Mouse (Mus musculus) heart, postnatal 25 days (tissue): ENCODE results near the gene Slc2a13. TPM values are rescaled to one million over a fixed set of nuclear protein-coding genes. Genes with fewer than 3 reads are reported as not detected.
A peak's percentile ranks its signal among the peaks of the same experiment; 100 is the strongest.

Experiments
- DNase-seq: peaks from one replicate; pipeline ENCODE4 v3.0.0; 2022; ENCODE audit warnings: low spot score
- intact Hi-C: fragments of 180-260 bp; cut with DNase I; formaldehyde crosslinking; loops from one replicate; pipeline ENCODE4 v1.15.1; 2025
- total RNA-seq, 2 experiments: library from RNA; stranded (reverse); gene quantifications; 2 replicates each; pipeline ENCODE4 v1.2.3; 2021

Slc2a13 gene
- total RNA-seq, 2 experiments from 2014 or later = 1.3 to 1.4 TPM

DNA sequence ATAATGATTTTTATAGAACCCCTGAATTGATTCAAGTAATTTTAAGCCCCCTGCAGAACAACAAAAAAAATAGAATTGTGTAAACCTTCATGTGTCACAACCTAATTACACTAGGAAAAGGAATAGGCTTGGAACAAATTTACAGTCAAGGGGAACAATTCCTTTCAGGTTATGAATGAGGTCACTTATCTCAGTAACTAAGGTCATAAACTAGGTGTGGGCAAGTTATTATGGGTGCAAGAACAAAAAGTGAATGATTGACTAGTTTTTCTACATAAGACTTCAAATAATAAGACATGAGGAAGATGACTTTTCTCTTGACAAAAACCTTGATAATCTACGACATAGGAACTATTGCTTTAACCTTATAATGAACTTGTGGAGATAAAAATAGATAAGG is 191.2 kb downstream of the Slc2a13 start:
- intact Hi-C loops = no loop called here
- DNase-seq = no peak

DNA sequence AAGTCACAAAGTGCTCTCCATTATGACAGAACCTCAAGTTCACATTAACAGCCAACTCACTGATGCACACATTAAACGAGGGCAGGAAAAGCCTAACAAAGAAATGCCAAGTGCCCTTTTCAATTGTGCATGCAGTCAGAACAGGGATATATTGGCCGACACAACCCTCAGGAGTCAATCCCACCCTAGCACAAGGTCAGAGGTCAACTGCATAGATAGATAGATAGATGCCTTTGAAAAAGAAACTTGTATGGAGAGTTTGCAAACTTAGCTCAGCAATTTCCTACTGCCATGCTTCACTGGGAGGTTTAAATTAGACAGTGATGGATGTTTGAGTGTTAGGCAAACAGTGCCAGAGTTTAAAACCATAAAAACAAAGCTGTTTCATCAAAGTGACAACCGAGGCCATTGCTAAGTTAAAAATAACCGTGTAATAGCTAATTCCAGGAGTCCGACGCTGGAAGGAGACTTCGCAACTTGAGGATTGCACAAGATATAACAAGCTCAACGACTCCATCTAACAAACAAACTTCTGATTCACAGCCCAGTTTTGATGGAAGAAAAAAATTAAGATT is 194.2 kb downstream of the Slc2a13 start:
- DNase-seq = no peak
- intact Hi-C loops = no loop called here

DNA sequence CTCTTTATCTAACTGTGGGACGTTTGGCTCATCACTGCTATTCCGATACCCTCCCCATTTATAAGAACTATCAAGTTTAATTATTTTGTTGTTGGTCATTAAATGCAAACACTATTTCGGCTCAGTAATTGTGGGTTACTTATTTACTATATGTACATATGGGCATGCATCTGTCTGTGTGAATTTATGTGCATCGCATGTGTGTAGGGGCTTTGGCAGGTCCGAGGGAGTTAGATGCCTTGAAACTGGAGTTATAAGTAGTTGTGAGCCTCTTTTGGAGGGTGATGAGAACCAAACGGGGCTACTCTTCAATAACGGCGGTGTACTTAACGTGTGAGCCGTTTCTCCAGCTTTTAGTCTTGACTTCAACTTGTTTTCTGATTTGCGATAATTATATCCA is 195.5 kb downstream of the Slc2a13 start:
- DNase-seq = no peak
- intact Hi-C loops = no loop called here

DNA sequence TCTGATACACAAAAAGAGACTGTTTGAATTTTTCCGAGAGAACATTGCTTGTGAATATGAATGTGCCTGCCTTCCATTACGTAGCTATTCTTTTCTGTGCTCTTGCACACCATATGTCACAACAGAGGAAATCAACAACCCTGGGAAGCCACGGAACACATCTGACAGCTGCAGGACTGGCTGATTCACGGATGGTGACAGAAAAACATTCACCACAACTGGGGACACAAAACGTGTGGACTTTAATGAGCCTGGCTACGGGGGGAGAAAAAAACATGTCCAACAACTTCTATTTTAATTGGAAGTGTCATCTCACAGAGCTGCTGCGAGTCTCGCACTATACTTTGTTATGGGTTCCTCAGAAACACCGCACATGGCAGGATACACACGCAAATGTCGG is 196.0 kb downstream of the Slc2a13 start:
- DNase-seq = no peak
- intact Hi-C loops = no loop called here

DNA sequence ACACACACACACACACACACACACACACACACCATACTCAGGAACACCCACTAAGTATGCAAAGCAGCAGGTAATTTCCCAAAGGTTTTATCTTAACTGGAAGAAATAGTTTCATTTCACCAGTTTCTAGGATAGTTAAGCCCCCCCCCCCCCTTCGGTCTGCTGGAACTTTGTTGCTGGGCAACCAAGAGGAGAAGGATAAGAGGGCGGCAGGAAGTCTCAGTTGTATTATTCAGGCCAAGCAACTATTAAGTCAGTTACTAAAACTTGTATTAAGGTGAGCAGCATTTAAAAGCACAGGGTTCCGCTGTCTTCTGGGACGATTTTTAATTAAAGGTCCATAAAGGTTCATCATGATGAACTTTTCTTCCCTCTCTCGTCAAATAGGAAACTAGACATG is 198.6 kb downstream of the Slc2a13 start:
- no peak for DNase-seq
- intact Hi-C loops = no loop called here

DNA sequence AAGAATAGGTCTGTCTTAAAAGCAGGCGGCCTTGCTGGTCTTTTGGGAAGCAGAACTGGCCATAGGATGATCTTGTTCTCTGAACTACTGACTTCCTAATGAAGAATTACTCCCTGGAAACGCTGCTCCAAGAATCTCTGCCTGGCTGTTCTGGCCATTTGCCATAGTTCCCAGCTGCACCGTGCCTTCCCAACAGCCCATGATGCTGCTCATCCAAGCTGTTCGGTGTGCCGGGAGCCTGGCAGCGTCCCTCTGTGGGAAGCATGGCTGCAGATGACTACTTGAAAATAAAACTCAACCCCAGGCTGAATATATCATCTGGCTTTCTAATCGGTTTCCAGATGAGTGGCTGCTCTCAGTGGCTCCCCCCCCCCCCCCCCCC is 199.9 kb downstream of the Slc2a13 start:
- intact Hi-C loops = no loop called here

DNA sequence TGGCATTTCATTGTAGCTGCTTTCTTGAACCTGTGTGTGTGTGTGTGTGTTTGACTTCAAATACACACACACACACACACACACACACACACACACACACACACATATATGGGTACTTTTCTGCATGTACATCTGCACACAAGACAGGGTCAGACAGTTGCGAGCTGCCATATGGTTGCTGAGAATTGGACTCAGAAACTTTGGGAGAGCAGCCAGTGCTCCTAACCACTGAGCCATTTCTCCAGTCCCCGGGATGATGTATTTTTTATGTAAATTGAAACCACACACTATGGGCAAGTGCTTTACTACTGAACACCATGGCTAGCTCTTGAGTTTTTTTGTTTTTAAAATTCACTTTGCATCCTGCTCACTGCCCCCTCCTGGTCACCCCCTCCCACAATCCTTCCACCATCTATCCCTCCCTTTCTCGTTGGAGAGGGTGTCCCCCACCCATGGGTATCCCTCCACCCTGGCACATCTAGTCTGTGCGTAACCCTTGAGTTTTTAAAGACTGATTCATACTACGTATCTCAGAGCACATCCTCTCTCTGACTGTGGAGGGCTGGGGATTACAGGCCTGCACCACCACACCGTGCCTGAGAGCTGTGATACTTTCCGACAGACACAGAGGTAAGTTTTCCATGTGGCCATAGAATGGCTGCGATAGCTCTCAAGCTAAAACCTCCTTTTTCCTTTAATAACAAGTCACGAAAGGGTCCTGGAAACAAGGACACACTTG is 200.4 kb downstream of the Slc2a13 start:
- no peak for DNase-seq
- intact Hi-C loops = no loop called here

More for the DNA sequence above, 199.9 kb downstream of the Slc2a13 start:
- peak; percentile 7 for DNase-seq

DNA sequence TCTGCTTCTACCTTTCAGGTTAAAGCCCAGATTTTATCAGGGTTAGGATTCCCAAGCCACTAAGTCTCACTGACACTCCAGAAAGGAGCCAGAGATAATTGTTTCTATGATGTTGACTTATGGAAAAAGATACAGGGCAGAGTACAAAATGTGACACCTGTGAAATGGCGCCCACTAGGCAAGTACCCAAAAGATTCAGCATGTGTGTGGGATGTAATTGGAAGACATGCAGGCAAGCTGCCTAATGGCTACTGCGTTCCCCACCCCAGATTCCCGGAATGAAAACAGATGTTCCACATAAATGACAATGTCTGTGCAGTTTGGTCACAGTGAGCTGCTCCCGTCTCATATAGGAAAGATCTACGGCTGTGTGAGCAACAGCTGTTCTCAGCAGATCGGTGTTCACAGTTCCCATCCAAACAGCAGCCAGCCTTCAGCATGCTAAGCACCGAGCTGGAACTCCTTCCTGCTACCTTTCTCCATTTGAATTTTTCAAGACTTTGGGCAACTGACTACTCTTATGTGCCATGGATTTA is 201.1 kb downstream of the Slc2a13 start:
- intact Hi-C loops = no loop called here

DNA sequence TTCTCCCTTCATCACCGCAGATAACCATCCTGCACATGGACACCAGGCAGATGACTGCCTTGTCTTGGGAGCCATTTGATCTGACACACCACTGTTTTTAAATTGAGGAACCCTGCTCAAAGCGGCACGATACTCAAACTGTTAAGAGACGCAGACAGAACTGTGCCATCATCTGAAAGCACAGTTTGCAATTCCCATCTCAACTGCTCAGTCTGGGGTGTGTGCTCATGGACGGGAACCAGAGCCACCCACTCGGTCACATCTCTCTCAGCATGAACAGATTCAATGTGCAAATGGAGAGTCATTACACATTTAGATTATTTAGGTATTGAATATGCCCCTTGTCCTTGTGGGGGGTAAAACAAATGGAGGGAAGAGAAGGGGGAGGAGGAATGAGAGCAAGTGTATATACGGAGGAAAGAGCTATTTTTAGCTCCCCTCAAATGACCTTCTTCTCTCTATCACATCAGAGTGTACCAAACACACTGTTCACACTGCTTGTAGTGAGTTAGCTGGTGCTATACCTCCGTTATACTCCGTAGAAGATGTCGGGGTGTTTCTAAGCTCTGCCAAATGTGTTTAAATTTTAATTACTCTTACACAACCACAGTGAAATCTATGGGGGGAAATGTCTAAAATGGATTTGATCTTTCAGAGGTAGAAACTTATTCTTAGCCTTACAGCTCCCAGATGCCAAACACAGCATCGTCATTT is 203.2 kb downstream of the Slc2a13 start:
- DNase-seq = no peak
- intact Hi-C loops = no loop called here

More for the DNA sequence above, 201.1 kb downstream of the Slc2a13 start:
- no peak for DNase-seq

DNA sequence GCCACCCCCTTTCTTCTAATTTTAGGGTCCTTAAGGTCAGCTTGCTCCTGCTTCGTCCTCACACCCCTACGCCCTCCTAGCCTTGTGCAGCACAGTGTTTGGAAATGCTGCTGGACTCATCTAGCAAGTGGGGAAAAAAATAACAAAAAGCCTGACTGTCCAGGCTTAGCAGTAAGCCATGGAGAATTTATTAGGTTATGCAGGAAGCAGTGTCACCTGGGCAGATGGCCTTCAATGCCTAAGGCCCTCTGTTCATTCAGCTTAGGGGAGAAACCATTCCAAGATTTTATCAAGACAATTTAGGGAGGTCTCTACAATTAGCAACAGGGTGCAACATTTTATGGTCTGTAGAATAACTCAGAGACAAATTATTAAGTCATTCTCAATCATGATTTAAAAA is 212.6 kb downstream of the Slc2a13 start:
- intact Hi-C loops = no loop called here
- no peak for DNase-seq

DNA sequence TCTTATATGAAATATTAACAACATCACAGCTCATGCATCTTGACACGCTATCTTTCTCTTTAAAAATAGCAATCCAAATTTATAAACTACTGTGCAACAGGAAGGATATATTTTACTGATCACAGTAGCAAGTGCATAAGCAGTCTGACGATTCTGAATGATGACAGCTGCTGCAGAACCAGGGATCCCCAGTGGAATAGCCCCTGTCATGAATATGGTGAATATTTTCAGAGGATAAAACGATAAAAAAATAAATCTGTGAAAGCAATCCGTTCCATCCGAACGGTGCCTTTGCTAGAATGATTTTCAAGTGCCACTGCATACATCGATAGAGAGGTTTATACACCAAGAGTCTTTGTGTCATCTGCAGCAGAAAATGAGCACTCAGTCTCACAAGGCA is 222.1 kb downstream of the Slc2a13 start:
- intact Hi-C loops = no loop called here
- DNase-seq = no peak

DNA sequence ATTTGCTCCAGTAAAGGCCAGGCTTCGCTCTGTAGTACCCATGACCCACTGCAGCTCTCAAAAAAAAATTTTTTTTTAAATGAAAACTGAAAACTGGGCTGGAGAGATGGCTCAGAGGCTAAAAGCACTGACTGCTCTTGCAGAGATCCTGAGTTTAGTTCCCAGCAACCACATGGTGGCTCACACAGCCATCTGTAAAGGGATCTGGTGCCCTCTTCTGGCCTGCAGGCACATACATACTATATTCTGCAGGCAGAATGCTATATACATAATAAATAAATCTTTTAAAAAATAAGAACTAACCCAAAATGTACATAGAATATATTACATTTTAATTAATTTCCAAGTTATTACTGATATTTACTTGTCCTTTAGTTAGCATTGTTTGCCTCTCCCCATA is 234.7 kb downstream of the Slc2a13 start:
- intact Hi-C loops = no loop called here

DNA sequence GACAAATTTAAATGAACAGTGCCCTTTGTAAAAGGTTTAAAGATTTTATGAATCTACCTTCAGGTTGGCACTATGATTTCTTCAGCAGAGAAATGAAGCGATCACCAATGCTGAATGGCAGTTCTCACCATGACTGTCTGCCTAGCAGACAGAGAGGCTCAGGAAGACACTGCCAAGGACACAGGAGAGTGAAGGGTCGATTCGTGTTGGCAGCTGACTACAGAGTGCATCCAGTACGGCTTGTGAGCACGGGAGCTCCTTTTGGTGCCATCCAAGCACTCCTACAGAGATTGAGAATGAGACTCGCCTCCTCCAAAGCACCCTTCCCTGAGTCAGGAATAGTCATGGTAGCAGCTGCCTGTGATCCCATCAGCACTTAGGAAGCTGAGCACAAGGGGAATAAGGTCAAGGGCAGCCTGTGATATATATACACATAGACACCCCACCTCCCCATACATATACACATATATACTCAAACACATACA is 238.6 kb downstream of the Slc2a13 start:
- DNase-seq = no peak
- intact Hi-C loops = no loop called here

More for the DNA sequence above, 234.7 kb downstream of the Slc2a13 start:
- no peak for DNase-seq

DNA sequence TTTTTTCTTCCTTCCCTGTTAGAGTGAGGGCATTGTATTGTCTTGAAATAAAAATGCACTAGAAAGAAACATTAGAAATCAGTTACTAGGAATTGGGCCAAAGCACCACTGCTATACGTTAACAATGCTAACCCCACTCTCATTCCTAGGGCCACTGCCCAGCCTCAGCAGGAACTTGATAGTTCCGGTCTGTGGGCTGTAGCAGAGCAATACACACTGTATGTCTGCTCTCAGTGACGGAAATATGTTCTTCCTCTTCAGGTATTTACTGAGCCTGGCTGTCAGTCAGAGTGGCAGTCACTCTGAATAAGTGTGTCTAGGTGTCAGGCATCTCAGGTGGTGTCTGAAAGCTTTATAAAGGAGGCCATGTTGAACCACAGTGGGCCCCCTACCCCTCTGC is 245.3 kb downstream of the Slc2a13 start:
- DNase-seq = no peak

DNA sequence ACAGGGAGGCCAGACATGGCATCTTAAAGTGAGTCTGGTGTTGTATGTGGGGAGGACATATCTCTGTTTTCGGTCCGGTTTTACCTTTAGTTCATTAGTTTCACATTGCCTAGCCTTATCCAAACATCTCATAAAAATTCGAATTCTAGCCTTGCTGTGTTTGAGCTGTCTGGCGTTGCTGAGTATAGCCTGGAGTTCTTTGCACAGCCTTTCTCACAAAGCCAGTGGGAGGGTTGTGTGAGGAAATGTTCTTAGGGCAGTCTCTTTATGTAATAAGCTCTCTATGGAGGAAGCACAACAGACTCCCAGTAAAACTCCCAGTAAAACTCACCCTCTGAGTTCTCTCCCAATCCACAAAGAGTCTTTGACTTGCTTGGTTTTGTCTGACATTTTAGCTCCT is 246.0 kb downstream of the Slc2a13 start:
- intact Hi-C loops = no loop called here
- no peak for DNase-seq

More for the DNA sequence above, 245.3 kb downstream of the Slc2a13 start:
- intact Hi-C loops = no loop called here

DNA sequence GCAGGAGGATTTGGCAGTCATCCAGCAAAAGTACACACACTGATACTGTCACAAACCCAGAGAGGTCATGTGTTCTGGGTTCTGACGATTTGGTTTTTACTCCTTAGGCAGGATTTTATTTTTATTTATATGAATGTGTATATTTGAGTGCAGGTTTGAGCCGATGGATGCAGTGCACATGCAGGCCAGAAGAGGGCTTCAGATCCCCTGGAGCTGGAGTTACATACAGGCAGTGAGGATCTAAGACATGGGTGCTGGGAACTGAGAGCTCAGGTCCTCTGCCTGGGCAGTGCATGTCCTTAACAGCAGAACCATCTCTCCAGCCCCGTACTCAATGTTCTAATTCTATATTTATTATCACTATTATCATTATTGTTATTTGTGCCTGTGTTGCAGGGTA is 253.7 kb downstream of the Slc2a13 start:
- DNase-seq = no peak
- intact Hi-C loops = no loop called here

DNA sequence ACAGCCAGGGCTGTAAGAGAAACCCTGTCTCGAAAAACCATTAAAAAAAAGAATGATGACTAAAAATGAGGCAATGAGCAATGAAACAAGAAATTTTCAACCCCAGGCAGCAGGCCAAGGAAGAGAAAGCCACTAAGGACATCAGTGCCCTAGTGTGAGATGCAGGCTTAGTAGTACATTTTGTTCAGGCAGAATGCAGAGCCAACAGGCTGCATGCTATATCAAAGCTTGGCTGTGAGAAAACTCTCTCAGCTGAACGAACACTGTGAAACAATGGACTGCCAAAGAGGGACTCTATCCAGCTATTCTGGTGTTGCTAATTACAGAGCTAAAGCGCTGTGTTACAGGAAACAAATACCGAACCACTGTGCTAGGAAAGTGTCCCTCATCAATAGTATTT is 256.1 kb downstream of the Slc2a13 start:
- intact Hi-C loops = no loop called here
- peak; percentile 31 for DNase-seq

DNA sequence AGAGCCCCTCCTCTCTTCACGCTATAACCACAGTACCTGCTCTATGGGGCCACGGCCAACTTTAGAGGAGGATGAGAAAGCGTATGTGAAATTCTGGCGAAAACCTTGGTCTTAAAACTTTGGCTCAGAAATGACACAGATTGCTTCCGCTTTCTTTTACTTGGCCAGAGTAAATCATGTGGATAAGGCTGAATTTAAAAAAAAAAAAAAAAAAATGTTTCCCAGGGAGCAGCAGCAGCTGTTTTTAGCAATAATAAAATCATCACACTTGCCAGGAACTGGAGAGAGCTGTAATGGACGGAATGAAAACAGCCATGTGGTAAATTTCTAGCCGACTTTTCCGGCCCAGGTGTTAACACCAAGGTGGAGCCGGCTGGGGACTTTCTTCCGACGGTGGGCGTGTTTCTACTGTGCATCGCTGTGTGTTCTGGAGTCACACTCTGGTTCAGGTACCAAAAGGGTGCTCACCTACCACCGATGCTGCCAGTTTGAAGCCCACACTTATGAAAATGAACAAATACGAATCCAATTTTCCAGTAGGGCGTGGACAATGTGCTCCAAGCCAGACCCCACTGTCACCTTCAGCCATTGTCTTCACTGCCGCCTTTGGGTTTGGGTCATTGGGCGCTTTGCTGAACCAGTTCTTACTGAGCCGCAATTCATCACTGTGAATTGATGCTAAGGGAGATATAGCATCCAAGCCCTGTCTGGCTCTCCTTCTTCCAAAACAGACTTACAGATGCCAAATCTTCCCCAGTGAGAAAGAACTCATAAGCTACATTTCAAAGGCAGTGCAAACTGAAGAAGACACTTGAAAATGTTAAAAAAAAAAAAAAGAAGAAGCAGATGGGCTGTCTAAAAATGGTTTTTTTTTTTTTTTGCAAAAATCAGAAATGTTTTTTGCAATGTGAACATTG is 258.4 kb downstream of the Slc2a13 start:
- DNase-seq = no peak
- intact Hi-C loops = no loop called here

DNA sequence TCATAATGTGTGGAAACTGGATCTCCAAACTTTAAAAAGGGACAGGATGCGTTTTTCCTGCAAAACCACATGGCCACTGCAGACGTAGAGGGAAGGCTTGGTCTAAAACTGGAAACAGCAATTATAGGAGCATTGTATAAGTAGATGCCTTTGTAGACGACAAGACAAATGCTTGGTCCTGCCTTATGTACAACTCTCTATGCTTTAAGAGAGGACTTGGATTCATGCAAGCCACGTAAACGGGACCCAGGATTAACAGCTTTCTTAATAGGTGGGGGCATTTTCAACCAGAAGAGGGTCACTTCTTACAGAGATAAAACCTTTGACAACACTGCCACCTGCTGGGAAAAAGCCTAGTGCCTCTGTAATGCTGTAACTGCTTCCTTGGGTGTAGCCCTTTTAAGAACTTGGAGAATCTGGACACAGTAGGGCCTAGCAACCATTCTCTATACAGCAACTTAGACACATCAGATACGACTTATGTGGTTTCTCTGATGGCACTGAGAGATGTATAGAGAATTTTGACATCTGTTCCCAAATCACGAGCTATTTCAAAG is 268.7 kb downstream of the Slc2a13 start:
- no peak for DNase-seq
- intact Hi-C loops = loop anchor here (5.0 to 10.0 kb wide), 4 partner anchors 140 to 453 kb away; no protein-coding TSS in a partner anchor
